Mouse (Mus musculus): ENCODE results near the gene Dynlt1b.
"Not testable (repeated sequence)": the region's sequence is repeated elsewhere in the genome, so short reads cannot be mapped to it uniquely, and the experiment has no call there.

GRCm38 (mm10) chr17:6438080-6438479, 8.2 kb downstream of the Dynlt1b start:
- TF ChIP-seq GATA1 (IDR thresholded peaks at IDR 0.05; ENCODE audit: borderline replicate concordance, low read length); FLI1 (IDR thresholded peaks at IDR 0.05; ENCODE audit: low read length): not testable (repeated sequence)

All from megakaryocyte, embryonic 14.5 days (primary cell).